Mouse (Mus musculus) neural tube, embryonic 11.5 days (tissue): ENCODE results near the gene Lrch1. TPM values are rescaled to one million over a fixed set of nuclear protein-coding genes. Genes with fewer than 3 reads are reported as not detected.

ENCODE experiments used
- ATAC-seq: fragments of 200-750 bp; cut with Nextera tagmentation; 2 replicates; pipeline ENCODE4 v1.8.0; 2017; ENCODE audit warnings: moderate number of reproducible peaks, mild to moderate bottlenecking, moderate TSS enrichment, moderate library complexity; ENCODE audit not compliant: insufficient read depth, low FRiP score, low TSS enrichment
- DNase-seq: peaks from one replicate; pipeline ENCODE4 v3.0.0-alpha.2; 2015; ENCODE audit warnings: low spot score
- H3K27ac ChIP-seq: fragments of 300-500 bp; sonication (generic); 2 replicates; pipeline ENCODE4 v1.5.1; 2014; ENCODE audit warnings: low read depth, mild to moderate bottlenecking, low read length
- H3K27me3 ChIP-seq: fragments of 300-500 bp; sonication (generic); 2 replicates; pipeline ENCODE4 v1.6.1; 2014; ENCODE audit warnings: mild to moderate bottlenecking, low read length, mixed read lengths; ENCODE audit not compliant: control insufficient read depth, insufficient read depth
- H3K36me3 ChIP-seq: fragments of 300-500 bp; sonication (generic); 2 replicates; pipeline ENCODE4 v1.6.1; 2014; ENCODE audit warnings: mild to moderate bottlenecking, low read length, moderate library complexity, mixed read lengths; ENCODE audit not compliant: control insufficient read depth, insufficient read depth
- H3K4me1 ChIP-seq: fragments of 300-500 bp; sonication (generic); 2 replicates; pipeline ENCODE4 v1.6.1; 2014; ENCODE audit warnings: low read length, mixed read lengths; ENCODE audit not compliant: control insufficient read depth, insufficient read depth
- H3K4me2 ChIP-seq: fragments of 300-500 bp; sonication (generic); 2 replicates; pipeline ENCODE4 v1.6.1; 2014; ENCODE audit warnings: low read depth, mild to moderate bottlenecking, moderate library complexity
- H3K4me3 ChIP-seq: fragments of 300-500 bp; sonication (generic); 2 replicates; pipeline ENCODE4 v1.5.1; 2014; ENCODE audit warnings: low read depth, low read length
- H3K9ac ChIP-seq: fragments of 300-500 bp; sonication (generic); 2 replicates; pipeline ENCODE4 v1.6.1; 2014; ENCODE audit warnings: mild to moderate bottlenecking, low read length
- H3K9me3 ChIP-seq: fragments of 300-500 bp; sonication (generic); 2 replicates; pipeline ENCODE4 v1.6.1; 2016; ENCODE audit warnings: low read length; ENCODE audit not compliant: control insufficient read depth
- WGBS: fragments of 180-500 bp; shearing (Covaris S2); extraction: QIAGEN DNeasy Blood & Tissue Kit; methylation state at CpG from one replicate; pipeline ENCODE4 v1.1.7; 2014; 5-methylcytosine and 5-hydroxymethylcytosine counted together
- polyA plus RNA-seq: library from polyadenylated mRNA; unstranded; fragments of >200 nt; fragmentation: Nextera tagmentation; extraction: Ambion mirVana; gene quantifications from 2 replicates; pipeline ENCODE4 v1.2.1, GENCODE M21; 2014

Lrch1 gene
- polyA plus RNA-seq, 1 experiment from 2014 or later = 8.6 TPM

- no peak for ATAC-seq
- no peaks in the 10 kb centered on the region for H3K4me1 ChIP-seq
- H3K4me3 ChIP-seq = no peak overlapping the region
- WGBS = 67% methylated on average over 5 of the region's 5 CpGs
- H3K27ac ChIP-seq = no peak overlapping the region
- H3K9me3 ChIP-seq = no peaks in the 10 kb centered on the region
- H3K27me3 ChIP-seq = no peaks in the 10 kb centered on the region
- H3K4me2 ChIP-seq = no peak overlapping the region
- no peaks in the 10 kb centered on the region for H3K36me3 ChIP-seq
- H3K9ac ChIP-seq = no peak overlapping the region
- DNase-seq = no peak
These were observed 37.3 kb downstream of the Lrch1 start for GRCm38 (mm10) chr14:74910363-74910762.

GRCm38 (mm10) chr14:74909021-74909420, 38.7 kb downstream of the Lrch1 start:
- no peak overlapping the region for H3K4me3 ChIP-seq
- H3K27ac ChIP-seq = no peak overlapping the region
- DNase-seq = no peak
- no peaks in the 10 kb centered on the region for H3K36me3 ChIP-seq
- no peak overlapping the region for H3K4me2 ChIP-seq
- H3K4me1 ChIP-seq = no peaks in the 10 kb centered on the region
- no peak overlapping the region for H3K9ac ChIP-seq
- no peaks in the 10 kb centered on the region for H3K27me3 ChIP-seq
- H3K9me3 ChIP-seq = no peaks in the 10 kb centered on the region
- ATAC-seq = no peak
- WGBS = 82% methylated on average over 8 of the region's 8 CpGs

- ATAC-seq = no peak
- Histone ChIP-seq H3K4me1 (no peaks in the 10 kb centered on the region), H3K9me3 (no peaks in the 10 kb centered on the region), H3K27ac (no peak overlapping the region), H3K4me3 (no peak overlapping the region), H3K9ac (no peak overlapping the region), H3K4me2 (no peak overlapping the region), H3K27me3 (no peaks in the 10 kb centered on the region), H3K36me3 (no peaks in the 10 kb centered on the region)
- no peak for DNase-seq
- 91% methylated on average over 6 of the region's 6 CpGs for WGBS
These were observed 39.4 kb downstream of the Lrch1 start for GRCm38 (mm10) chr14:74908250-74908649.

DNA sequence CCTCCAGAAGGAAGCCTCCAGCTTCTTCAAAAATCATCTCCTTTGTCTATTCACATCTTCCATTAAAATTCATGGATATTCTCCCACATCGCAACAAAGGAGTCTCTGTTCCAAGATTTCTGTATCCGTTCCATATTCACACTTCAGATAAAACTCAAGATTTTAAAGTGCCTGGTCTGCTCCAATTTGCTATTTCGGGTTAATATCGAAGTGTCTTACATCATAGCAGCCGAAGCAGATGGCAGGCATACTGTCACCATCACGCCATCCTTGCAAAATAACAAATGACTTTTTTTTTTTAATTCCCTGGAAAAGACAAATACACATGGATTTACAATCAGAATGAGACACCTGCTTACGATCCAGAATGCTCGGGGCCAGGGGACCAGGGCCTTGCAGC, 40.0 kb downstream of the Lrch1 start:
- no peak for DNase-seq
- ATAC-seq = no peak
- 88% methylated on average over 8 of the region's 8 CpGs for WGBS
- no peaks in the 10 kb centered on the region for H3K36me3 ChIP-seq
- no peaks in the 10 kb centered on the region for H3K4me1 ChIP-seq
- H3K9ac ChIP-seq = no peak overlapping the region
- H3K4me2 ChIP-seq = no peak overlapping the region
- no peaks in the 10 kb centered on the region for H3K27me3 ChIP-seq
- H3K9me3 ChIP-seq = no peaks in the 10 kb centered on the region
- no peak overlapping the region for H3K27ac ChIP-seq
- no peak overlapping the region for H3K4me3 ChIP-seq

DNA sequence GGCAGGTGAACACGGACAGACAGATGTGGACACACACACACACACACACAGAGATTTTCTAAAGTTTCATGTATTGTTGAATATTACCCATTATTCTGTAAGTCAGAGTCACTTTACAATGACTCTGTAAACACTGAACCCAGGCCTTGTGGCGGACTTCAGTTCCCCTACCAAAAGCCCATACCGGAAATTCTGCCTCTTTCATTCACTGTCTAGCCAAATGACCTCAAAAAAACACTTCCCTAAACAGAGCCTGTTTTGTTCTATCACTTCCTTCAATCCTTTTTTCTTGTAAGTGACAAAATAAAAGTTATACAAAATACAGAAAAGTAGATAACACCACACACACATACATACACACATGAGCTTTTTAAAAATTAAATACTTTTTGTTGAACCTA, 41.7 kb downstream of the Lrch1 start:
- Histone ChIP-seq H3K4me1 (no peaks in the 10 kb centered on the region), H3K4me3 (no peak overlapping the region), H3K9ac (no peak overlapping the region), H3K9me3 (no peaks in the 10 kb centered on the region), H3K27me3 (no peaks in the 10 kb centered on the region), H3K4me2 (no peak overlapping the region), H3K27ac (no peak overlapping the region), H3K36me3 (no peaks in the 10 kb centered on the region)
- DNase-seq (no peak), ATAC-seq (no peak)
- 83% methylated on average over 3 of the region's 3 CpGs for WGBS

DNA sequence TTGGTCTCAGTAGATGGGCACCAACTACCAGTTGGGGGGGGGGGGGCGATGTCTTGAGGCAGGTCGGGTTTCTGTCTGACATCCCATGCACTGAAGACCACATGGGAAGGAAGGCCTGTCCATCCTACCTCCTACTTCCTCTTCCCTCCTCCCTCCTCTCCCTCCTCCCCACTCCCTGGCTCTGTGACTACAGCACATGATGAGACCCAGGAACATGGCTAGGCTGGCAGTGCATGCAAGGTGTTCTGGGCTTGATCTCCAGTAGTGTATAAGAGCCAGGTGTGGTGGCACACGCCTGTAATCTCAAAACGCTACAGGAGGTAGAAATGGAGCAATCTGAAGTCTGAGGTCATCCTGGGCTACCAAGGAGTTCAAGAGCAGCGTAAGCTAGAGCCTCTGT, 43.2 kb downstream of the Lrch1 start:
- no peaks in the 10 kb centered on the region for H3K27me3 ChIP-seq
- no peak for DNase-seq
- no peak overlapping the region for H3K4me2 ChIP-seq
- no peak for ATAC-seq
- H3K27ac ChIP-seq = no peak overlapping the region
- H3K9ac ChIP-seq = no peak overlapping the region
- no peak overlapping the region for H3K4me3 ChIP-seq
- H3K36me3 ChIP-seq = no peaks in the 10 kb centered on the region
- 90% methylated on average over 5 of the region's 5 CpGs for WGBS
- no peaks in the 10 kb centered on the region for H3K9me3 ChIP-seq
- no peaks in the 10 kb centered on the region for H3K4me1 ChIP-seq

GRCm38 (mm10) chr14:74903047-74903446, 44.6 kb downstream of the Lrch1 start:
- H3K27me3 ChIP-seq = no peaks in the 10 kb centered on the region
- no peaks in the 10 kb centered on the region for H3K4me1 ChIP-seq
- H3K9me3 ChIP-seq = no peaks in the 10 kb centered on the region
- no peak overlapping the region for H3K27ac ChIP-seq
- H3K36me3 ChIP-seq = no peaks in the 10 kb centered on the region
- WGBS = 84% methylated on average over 4 of the region's 4 CpGs
- H3K9ac ChIP-seq = no peak overlapping the region
- no peak overlapping the region for H3K4me2 ChIP-seq
- H3K4me3 ChIP-seq = no peak overlapping the region
- DNase-seq (no peak), ATAC-seq (no peak)

DNA sequence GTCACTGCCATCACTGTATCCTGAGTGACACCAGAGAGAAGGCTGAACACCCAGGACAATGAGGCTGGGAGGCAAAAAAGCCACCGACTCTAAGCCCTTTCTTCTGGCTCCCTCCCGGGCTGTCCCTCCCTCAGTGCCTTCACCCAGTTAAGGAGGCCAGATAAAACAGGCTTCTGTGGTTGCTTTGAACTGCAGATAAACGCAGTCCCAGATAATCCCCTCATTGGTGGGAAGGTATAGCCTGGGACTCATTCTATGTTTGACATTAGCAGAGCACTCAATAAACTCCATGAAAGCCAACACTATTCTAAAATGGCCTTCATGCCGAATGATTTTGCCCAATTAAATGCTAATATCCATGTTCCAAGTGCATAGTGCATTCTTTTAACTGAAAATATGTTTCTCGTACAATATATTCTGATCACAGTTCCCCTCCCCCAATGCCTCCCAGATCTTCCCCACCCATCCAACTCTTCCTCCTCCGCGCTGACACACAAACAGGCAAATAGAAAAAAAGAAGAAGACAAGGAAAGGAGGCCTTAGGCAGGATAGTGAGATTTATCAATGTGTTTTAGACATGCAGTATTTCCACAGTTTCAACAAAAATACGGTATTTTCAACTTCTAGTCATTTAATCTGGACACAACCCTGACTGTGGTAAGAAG, 46.8 kb downstream of the Lrch1 start:
- no peaks in the 10 kb centered on the region for H3K36me3 ChIP-seq
- no peak for DNase-seq
- H3K4me3 ChIP-seq = no peak overlapping the region
- no peaks in the 10 kb centered on the region for H3K4me1 ChIP-seq
- H3K27me3 ChIP-seq = no peaks in the 10 kb centered on the region
- no peak for ATAC-seq
- H3K9ac ChIP-seq = no peak overlapping the region
- H3K9me3 ChIP-seq = no peaks in the 10 kb centered on the region
- 80% methylated on average over 8 of the region's 8 CpGs for WGBS
- no peak overlapping the region for H3K4me2 ChIP-seq
- H3K27ac ChIP-seq = no peak overlapping the region

DNA sequence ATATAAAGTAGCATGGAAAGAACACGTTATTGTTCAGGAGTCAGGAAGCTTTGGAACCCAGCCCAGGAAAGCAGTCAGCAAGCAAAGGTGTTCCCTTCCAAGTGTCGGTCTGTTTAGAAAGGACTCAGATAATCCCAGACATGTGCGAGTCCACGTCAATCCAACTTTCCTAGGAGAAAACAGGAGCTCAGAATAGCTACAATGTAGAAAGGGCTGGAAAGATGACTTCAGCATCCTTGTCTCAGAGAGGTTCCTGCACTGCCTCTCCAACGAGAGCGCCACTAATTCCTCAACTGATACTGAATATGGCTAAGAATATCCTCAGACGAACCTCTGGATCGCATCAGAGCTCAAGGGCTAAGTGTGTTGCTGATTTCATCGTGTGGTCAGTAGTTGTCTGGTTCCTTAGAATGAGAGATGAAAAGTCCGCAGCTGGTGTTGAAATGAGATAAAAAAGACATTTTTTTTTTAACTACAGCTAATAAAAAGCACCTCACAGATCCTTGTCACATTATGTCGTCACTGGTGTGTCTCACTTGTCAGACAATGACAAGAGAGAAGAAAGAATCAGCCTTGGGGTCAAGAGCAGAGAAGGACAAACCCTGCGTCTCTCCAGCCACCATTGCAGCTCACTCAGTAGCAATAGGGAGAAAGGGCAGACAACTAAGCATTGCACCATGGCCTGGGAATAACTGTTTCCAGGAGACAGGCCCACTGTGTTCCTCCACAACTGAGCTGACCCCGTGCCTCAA, 47.5 kb downstream of the Lrch1 start:
- WGBS = 87% methylated on average over 13 of the region's 13 CpGs
- Histone ChIP-seq H3K27me3 (no peaks in the 10 kb centered on the region), H3K27ac (no peak overlapping the region), H3K4me2 (no peak overlapping the region), H3K36me3 (no peaks in the 10 kb centered on the region), H3K4me3 (no peak overlapping the region), H3K9me3 (no peaks in the 10 kb centered on the region), H3K4me1 (no peaks in the 10 kb centered on the region), H3K9ac (no peak overlapping the region)
- ATAC-seq (no peak), DNase-seq (no peak)
